27 mouse cellular contexts compared by ENCODE assay signal in genomic region chr4:109953509-109953908, GRCm38 (mm10). TPM values are rescaled to one million over a fixed set of nuclear protein-coding genes. Genes with fewer than 3 reads are reported as not detected.
"Had no signal": no experiment of that assay in that cellular context is flagged by ENCODE, and none has a peak within 500 bp of the region (broad histone marks: within the 10 kb centered on the region; RNA-seq: fewer than 3 reads in every experiment).

No protein-coding gene starts in this region.

- ATAC-seq: forebrain, embryonic 13.5 days; forebrain, embryonic 14.5 days; forebrain, embryonic 15.5 days; forebrain, embryonic 16.5 days; forebrain, postnatal 0 days had no signal

- H3K27ac ChIP-seq: embryonic facial prominence, embryonic 10.5 days; embryonic facial prominence, embryonic 12.5 days; embryonic facial prominence, embryonic 13.5 days; embryonic facial prominence, embryonic 15.5 days; forebrain, embryonic 10.5 days; forebrain, embryonic 12.5 days; forebrain, embryonic 13.5 days; forebrain, embryonic 15.5 days; gastrocnemius, adult 2 months; heart, adult 2 months had no signal

- DNase-seq: cerebellum, adult 8-10 months; cerebellum, adult 9-10 months; cerebellum, adult 9-11 months; cerebellum, postnatal 10 days; cerebellum, postnatal 14 days; cerebellum, postnatal 25 days; cerebellum, postnatal 36 days; embryo, embryonic 11 days; forebrain, postnatal 0 days; gastrocnemius, adult 2 months; gastrocnemius, postnatal 10 days; gastrocnemius, postnatal 14 days; gastrocnemius, postnatal 25 days; gastrocnemius, postnatal 36 days; heart, adult 18-20 months; heart, adult 2 months had no signal

- H3K9ac ChIP-seq: embryonic facial prominence, embryonic 12.5 days; embryonic facial prominence, embryonic 13.5 days; embryonic facial prominence, embryonic 15.5 days; forebrain, embryonic 12.5 days; forebrain, embryonic 13.5 days; forebrain, embryonic 15.5 days; forebrain, postnatal 0 days had no signal

- H3K4me1 ChIP-seq: embryonic facial prominence, embryonic 10.5 days; embryonic facial prominence, embryonic 15.5 days; forebrain, embryonic 15.5 days had no signal

- H3K36me3 ChIP-seq: embryonic facial prominence, embryonic 10.5 days; embryonic facial prominence, embryonic 12.5 days; embryonic facial prominence, embryonic 13.5 days; embryonic facial prominence, embryonic 15.5 days; forebrain, embryonic 10.5 days; forebrain, embryonic 12.5 days; forebrain, embryonic 15.5 days had no signal

- H3K27me3 ChIP-seq: embryonic facial prominence, embryonic 12.5 days; embryonic facial prominence, embryonic 13.5 days; embryonic facial prominence, embryonic 15.5 days; forebrain, embryonic 12.5 days; forebrain, embryonic 13.5 days; forebrain, embryonic 15.5 days had no signal

- H3K4me3 ChIP-seq: embryonic facial prominence, embryonic 10.5 days; embryonic facial prominence, embryonic 12.5 days; embryonic facial prominence, embryonic 13.5 days; embryonic facial prominence, embryonic 15.5 days; erythroblast, embryonic 14.5 days; forebrain, embryonic 10.5 days; forebrain, embryonic 12.5 days; forebrain, embryonic 13.5 days; forebrain, embryonic 15.5 days; gastrocnemius, adult 2 months; heart, adult 2 months had no signal

- H3K9me3 ChIP-seq: embryonic facial prominence, embryonic 10.5 days; embryonic facial prominence, embryonic 12.5 days; embryonic facial prominence, embryonic 13.5 days; embryonic facial prominence, embryonic 15.5 days; forebrain, embryonic 10.5 days; forebrain, embryonic 12.5 days; forebrain, embryonic 13.5 days; forebrain, embryonic 15.5 days had no signal

- H3K4me2 ChIP-seq: embryonic facial prominence, embryonic 12.5 days; embryonic facial prominence, embryonic 13.5 days; embryonic facial prominence, embryonic 15.5 days; forebrain, embryonic 12.5 days; forebrain, embryonic 13.5 days; forebrain, embryonic 15.5 days had no signal

RNA-seq across cellular contexts. Expression of gene Dmrta2, which starts 24.3 kb away (rescaled TPM):
- total RNA-seq: gastrocnemius, postnatal 25 days; gastrocnemius, postnatal 36 days had no signal
